Mouse (Mus musculus) CH12.LX (cell line): ENCODE measurements around the gene Acads. TPM values are rescaled to one million over a fixed set of nuclear protein-coding genes. Genes with fewer than 3 reads are reported as not detected.

Experiments
- DNase-seq: peaks from one replicate; pipeline ENCODE4 v3.0.0-alpha.2; 2013; ENCODE audit errors: extremely low read depth
- H3K27ac ChIP-seq: 2 replicates; pipeline ENCODE4 v1.5.1; 2012; ENCODE audit warnings: low read depth, mild to moderate bottlenecking, control low read depth, moderate library complexity; ENCODE audit not compliant: insufficient read depth
- H3K27me3 ChIP-seq: replicated peaks from 2 replicates; pipeline ENCODE3; 2012; ENCODE audit warnings: inconsistent platforms
- H3K36me3 ChIP-seq, 2 experiments: replicated peaks in 1 of 2; 2 replicates each; pipeline versions ENCODE3 to v1.6.1; 2012; ENCODE audit warnings: inconsistent platforms in 1 of 2, low read length in 1 of 2, mild to moderate bottlenecking in 1 of 2, mixed read lengths in 1 of 2, moderate library complexity in 1 of 2; ENCODE audit not compliant: control insufficient read depth in 1 of 2, insufficient read depth in 1 of 2
- H3K4me1 ChIP-seq, 2 experiments: 2 replicates each; pipeline ENCODE4 v1.6.1; 2012; ENCODE audit warnings: inconsistent platforms in 1 of 2, moderate library complexity in 1 of 2; ENCODE audit not compliant: insufficient read depth in 2 of 2, control insufficient read depth in 1 of 2
- H3K4me2 ChIP-seq: 2 replicates; pipeline ENCODE4 v1.6.1; 2012; ENCODE audit warnings: low read depth, mild to moderate bottlenecking, control low read depth; ENCODE audit not compliant: poor library complexity, insufficient read depth, severe bottlenecking
- H3K4me3 ChIP-seq, 3 experiments: fragments of 150-350 bp in 1 of 3; sonication (generic) in 1 of 3; replicated peaks in 1 of 3; 2 replicates each; pipeline versions ENCODE3 to v1.5.1; 2011 to 2012; ENCODE audit warnings: low read depth in 2 of 3, low read length in 2 of 3, mild to moderate bottlenecking in 2 of 3, moderate library complexity in 2 of 3, control low read depth in 1 of 3, improper control_type of control experiment in 1 of 3, inconsistent platforms in 1 of 3, mixed read lengths in 1 of 3; ENCODE audit not compliant: poor library complexity in 1 of 3
- H3K79me2 ChIP-seq: replicated peaks from 2 replicates; pipeline ENCODE4 v1.6.1; 2012; ENCODE audit warnings: mild to moderate bottlenecking, moderate library complexity; ENCODE audit not compliant: control insufficient read depth, poor library complexity, insufficient read depth, severe bottlenecking; ENCODE audit errors: extremely low read depth
- H3K9ac ChIP-seq: 2 replicates; pipeline ENCODE4 v1.6.1; 2012; ENCODE audit warnings: low read depth, mild to moderate bottlenecking, control low read depth, moderate library complexity; ENCODE audit not compliant: insufficient read depth
- H3K9me3 ChIP-seq: replicated peaks from 2 replicates; pipeline ENCODE3; 2012; ENCODE audit warnings: low read length, inconsistent platforms, mixed read lengths
- CHD2 ChIP-seq: IDR thresholded peaks from 2 replicates; pipeline ENCODE4 v1.6.1; 2011; ENCODE audit warnings: low read length, improper control_type of control experiment
- CTCF ChIP-seq, 2 experiments: IDR thresholded peaks in 1 of 2; conservative IDR thresholded peaks in 1 of 2; 2 replicates each; pipeline ENCODE4 v1.5.1; 2011 to 2012; ENCODE audit warnings: low read depth in 2 of 2, low read length in 2 of 2, improper control_type of control experiment in 1 of 2, inconsistent platforms in 1 of 2, mild to moderate bottlenecking in 1 of 2, moderate library complexity in 1 of 2
- E2F4 ChIP-seq: IDR thresholded peaks from 2 replicates; pipeline ENCODE4 v1.6.1; 2011; ENCODE audit warnings: low read depth, low read length, improper control_type of control experiment; ENCODE audit not compliant: insufficient replicate concordance
- EP300 ChIP-seq: IDR thresholded peaks from 2 replicates; pipeline ENCODE4 v1.6.1; 2011; ENCODE audit warnings: low read length, improper control_type of control experiment
- ETS1 ChIP-seq: conservative IDR thresholded peaks from 2 replicates; pipeline ENCODE4 v1.6.1; 2012; ENCODE audit warnings: low read depth, mild to moderate bottlenecking, inconsistent platforms, low read length, improper control_type of control experiment, moderate library complexity
- IRF4 ChIP-seq: IDR thresholded peaks from 2 replicates; pipeline ENCODE4 v1.6.1; 2014; ENCODE audit warnings: low read depth, mild to moderate bottlenecking, inconsistent platforms, low read length, improper control_type of control experiment
- JUN ChIP-seq: IDR thresholded peaks from 2 replicates; pipeline ENCODE4 v1.6.1; 2011; ENCODE audit warnings: low read depth, mild to moderate bottlenecking, low read length, improper control_type of control experiment, moderate library complexity; ENCODE audit not compliant: insufficient read depth
- MAFK ChIP-seq: IDR thresholded peaks from 2 replicates; pipeline ENCODE4 v1.6.1; 2011; ENCODE audit warnings: low read length, improper control_type of control experiment; ENCODE audit not compliant: insufficient replicate concordance
- MAX ChIP-seq: IDR thresholded peaks from 2 replicates; pipeline ENCODE4 v1.6.1; 2011; ENCODE audit warnings: low read length, improper control_type of control experiment
- MEF2A ChIP-seq: IDR thresholded peaks from 2 replicates; pipeline ENCODE4 v1.6.1; 2014; ENCODE audit warnings: low read depth, mild to moderate bottlenecking, inconsistent platforms, low read length, improper control_type of control experiment, borderline replicate concordance
- PAX5 ChIP-seq: IDR thresholded peaks from 2 replicates; pipeline ENCODE4 v1.6.1; 2012; ENCODE audit warnings: low read length, inconsistent platforms, mixed read lengths
- RAD21 ChIP-seq: IDR thresholded peaks from 2 replicates; pipeline ENCODE4 v1.6.1; 2011; ENCODE audit warnings: low read depth, mild to moderate bottlenecking, low read length, improper control_type of control experiment, moderate library complexity
- SMC3 ChIP-seq: IDR thresholded peaks from 2 replicates; pipeline ENCODE4 v1.6.1; 2011; ENCODE audit warnings: low read depth, low read length, improper control_type of control experiment
- TBP ChIP-seq: conservative IDR thresholded peaks from 2 replicates; pipeline ENCODE4 v1.6.1; 2011; ENCODE audit warnings: low read depth, low read length, improper control_type of control experiment
- TCF12 ChIP-seq: IDR thresholded peaks from 2 replicates; pipeline ENCODE4 v1.6.1; 2014; ENCODE audit warnings: low read depth, mild to moderate bottlenecking, inconsistent platforms, low read length, improper control_type of control experiment
- UBTF ChIP-seq: IDR thresholded peaks from 2 replicates; pipeline ENCODE4 v1.6.1; 2012; ENCODE audit warnings: low read depth, mild to moderate bottlenecking, inconsistent platforms, low read length, improper control_type of control experiment, moderate library complexity
- USF1 ChIP-seq: IDR thresholded peaks from 2 replicates; pipeline ENCODE4 v1.6.1; 2014; ENCODE audit warnings: low read depth, mild to moderate bottlenecking, inconsistent platforms, low read length, improper control_type of control experiment
- USF2 ChIP-seq: conservative IDR thresholded peaks from 2 replicates; pipeline ENCODE4 v1.6.1; 2011; ENCODE audit warnings: low read depth, low read length, improper control_type of control experiment
- ZC3H11A ChIP-seq: IDR thresholded peaks from 2 replicates; pipeline ENCODE4 v1.6.1; 2012; ENCODE audit warnings: low read depth, mild to moderate bottlenecking, inconsistent platforms, low read length, improper control_type of control experiment
- ZMIZ1 ChIP-seq: IDR thresholded peaks from 2 replicates; pipeline ENCODE4 v1.6.1; 2012; ENCODE audit warnings: low read depth, mild to moderate bottlenecking, inconsistent platforms, low read length, improper control_type of control experiment
- ZNF384 ChIP-seq: IDR thresholded peaks from 2 replicates; pipeline ENCODE4 v1.6.1; 2012; ENCODE audit warnings: low read depth, low read length, improper control_type of control experiment, inconsistent platforms
- dilution Hi-C: fragments of 300-500 bp; cut with MboI; formaldehyde crosslinking; loops from 2 replicates; pipeline ENCODE4 v1.14.3; 2020; ENCODE audit warnings: low sequenced_read_pairs; ENCODE audit not compliant: extremely low pct_unique_long_range_greater_than_20kb, extremely low pct_ligation_motif_present
- in situ Hi-C: fragments of 300-500 bp; cut with MboI; formaldehyde crosslinking; loops from 3 replicates; pipeline ENCODE4 v1.14.3; 2019; ENCODE audit warnings: low sequenced_read_pairs, low pct_ligation_motif_present, low pct_unique_long_range_greater_than_20kb, mixed read lengths
- polyA plus RNA-seq: library from polyadenylated mRNA; unstranded; fragments of >175 nt; gene quantifications from 2 replicates; pipeline ENCODE4 v1.2.1, GENCODE M21; 2012; ENCODE audit warnings: low read depth; ENCODE audit not compliant: insufficient read length
- total RNA-seq, 2 experiments: library from RNA; depleted of rRNA; stranded (reverse); fragments of 300-350 nt in 1 of 2; fragments of >200 nt in 1 of 2; gene quantifications; 2 replicates each; pipeline ENCODE4 v1.2.3; 2012 to 2014

Acads gene
- total and polyA plus RNA-seq, 3 experiments = 43.0 to 57.8 (median 43.1) TPM

DNA sequence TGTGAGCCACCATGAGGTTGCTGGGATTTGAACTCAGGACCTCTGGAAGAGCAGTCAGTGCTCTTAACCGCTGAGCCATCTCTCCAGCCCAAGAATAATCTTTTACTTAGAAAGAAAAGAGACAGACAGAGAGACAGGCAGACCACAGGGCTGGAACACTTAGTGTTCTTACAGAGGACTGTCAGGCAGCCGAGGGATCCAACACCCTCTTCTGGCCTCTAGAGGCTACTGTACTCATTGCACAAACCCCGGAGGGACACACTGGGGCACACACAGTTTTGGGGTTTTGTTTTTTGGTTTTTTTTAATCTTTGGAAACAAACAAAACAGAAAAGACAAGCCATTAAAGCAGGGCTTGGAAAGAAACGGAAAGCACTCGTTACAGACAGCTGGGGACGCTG is 10.2 kb upstream of the Acads start:
- no peaks in the 10 kb centered on the region for H3K27me3 ChIP-seq
- TF ChIP-seq CTCF (conservative IDR thresholded peaks at IDR 0.05 in 1 of 2, IDR thresholded peaks at IDR 0.05 in 1 of 2; ENCODE audit: low read depth in 2 of 2, low read length in 2 of 2) = peak in 1 of 2 experiments; percentile 28; a peak in 2 of 4 replicates
- TF ChIP-seq TBP = no peak
- TF ChIP-seq ZNF384 = no peak
- no peak for TF ChIP-seq PAX5
- TF ChIP-seq ZMIZ1 = no peak
- peaks cover 47 to 66% of the 10 kb centered on the region in 2 experiments for H3K36me3 ChIP-seq
- no peak for DNase-seq
- peaks cover 19% of the 10 kb centered on the region; the same call in 1 of the 2 replicates for H3K79me2 ChIP-seq
- in situ Hi-C loops (loop anchor here (5.0 kb wide), 2 partner anchors 38 to 108 kb away; partner anchors contain the start of gene Pop5), dilution Hi-C loops (no loop called here)
- no peak overlapping the region for H3K9ac ChIP-seq
- no peak overlapping the region for H3K27ac ChIP-seq
- H3K4me2 ChIP-seq = no peak overlapping the region
- no peaks in the 10 kb centered on the region for H3K9me3 ChIP-seq
- H3K4me3 ChIP-seq = no peak overlapping the region
- H3K4me1 ChIP-seq = peaks cover 10 to 62% of the 10 kb centered on the region in 2 experiments

DNA sequence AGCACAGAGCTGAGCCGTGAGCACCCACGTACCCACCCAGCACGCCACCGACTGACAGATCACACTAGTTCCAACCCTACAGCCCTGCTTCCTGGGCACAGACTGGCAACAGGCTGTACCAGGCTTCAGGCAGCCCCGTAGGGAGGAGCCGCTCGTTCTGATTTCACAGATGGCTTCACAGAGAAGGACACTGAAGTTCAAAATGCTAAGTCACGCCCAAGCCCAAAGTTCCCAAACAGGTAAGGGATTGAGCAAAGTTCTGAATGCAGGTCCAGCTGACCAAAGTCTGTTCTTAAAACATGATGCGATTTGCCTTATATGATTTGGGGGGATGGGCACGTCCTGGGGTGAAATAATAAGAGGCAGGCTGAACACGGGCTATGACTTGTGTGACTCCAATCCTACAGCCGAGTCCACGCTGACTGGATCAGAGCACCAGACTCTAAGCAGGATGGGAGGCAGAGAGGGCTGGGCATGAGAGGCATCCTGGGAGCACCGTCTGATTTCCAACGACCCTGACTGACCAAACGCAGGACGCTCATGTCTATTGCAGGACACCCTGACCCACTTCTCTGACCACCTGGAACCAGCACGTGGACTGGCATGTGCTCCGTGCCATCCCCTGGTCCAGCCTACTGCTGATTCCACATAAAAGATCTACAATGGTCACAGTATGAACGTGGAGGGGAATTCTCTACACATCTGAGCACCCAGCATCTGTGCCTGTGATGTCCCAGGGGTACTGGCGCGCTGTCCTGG is 8.5 kb upstream of the Acads start:
- Histone ChIP-seq H3K79me2 (peaks cover 5% of the 10 kb centered on the region; the same call in 1 of the 2 replicates), H3K4me1 (peaks cover 7 to 49% of the 10 kb centered on the region in 2 experiments), H3K9ac (no peak overlapping the region), H3K27ac (no peak overlapping the region), H3K27me3 (no peaks in the 10 kb centered on the region), H3K9me3 (no peaks in the 10 kb centered on the region), H3K4me2 (no peak overlapping the region), H3K36me3 (peaks cover 54 to 78% of the 10 kb centered on the region in 2 experiments), H3K4me3 (no peak overlapping the region)
- in situ Hi-C loops = loop anchor here (5.0 kb wide), 2 partner anchors 40 to 110 kb away; partner anchors contain the start of gene Pop5
- TF ChIP-seq ZNF384 (no peak), SMC3 (no peak), IRF4 (no peak), TCF12 (no peak), UBTF (no peak), JUN (no peak)
- dilution Hi-C loops = no loop called here
- DNase-seq = no peak

DNA sequence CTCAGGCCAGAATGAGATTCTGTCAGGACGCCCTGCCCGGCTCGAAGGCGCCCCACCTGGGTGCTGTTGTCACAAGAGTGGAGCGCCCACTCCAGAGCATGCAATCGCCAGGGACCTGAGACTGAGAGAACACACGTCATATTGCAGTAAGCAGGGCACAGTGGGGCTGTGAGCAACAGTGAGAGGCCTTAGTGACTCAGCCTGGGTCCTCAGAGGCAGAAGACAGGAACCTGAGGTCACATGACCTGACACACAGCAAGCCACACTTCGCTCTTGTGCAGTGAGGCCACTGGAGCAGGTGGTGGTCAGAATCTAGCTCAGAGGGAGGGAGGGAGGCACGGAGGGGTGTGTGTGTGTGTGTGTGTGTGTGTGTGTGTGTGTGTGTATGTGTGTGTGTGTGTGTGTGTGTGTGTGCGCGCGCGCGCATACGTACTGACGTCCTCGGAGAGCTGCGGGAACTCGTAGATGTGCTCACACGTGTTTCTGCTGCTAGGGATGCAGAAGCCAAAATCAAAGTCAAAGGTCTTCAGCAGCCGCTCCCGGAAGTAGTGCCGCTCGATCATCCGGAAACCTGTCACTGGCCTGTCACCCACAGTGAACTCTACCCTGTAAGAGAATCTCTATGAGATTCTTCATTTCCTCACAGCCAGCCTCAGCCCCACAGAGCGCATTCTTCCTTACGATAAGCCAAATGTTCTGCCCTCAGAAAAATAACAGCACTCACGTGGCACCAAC is 7.6 kb upstream of the Acads start:
- H3K4me2 ChIP-seq = no peak overlapping the region
- no peak overlapping the region for H3K4me3 ChIP-seq
- no peak overlapping the region for H3K9ac ChIP-seq
- in situ Hi-C loops (loop anchor here (5.0 kb wide), 2 partner anchors 41 to 111 kb away; partner anchors contain the start of gene Pop5), dilution Hi-C loops (no loop called here)
- H3K27ac ChIP-seq = 0 out of 2 replicates have a peak overlapping the region, but pooled peaks have one; percentile 14
- DNase-seq = peak; percentile 60
- no peaks in the 10 kb centered on the region for H3K9me3 ChIP-seq
- H3K36me3 ChIP-seq = peaks cover 54 to 82% of the 10 kb centered on the region in 2 experiments
- no peaks in the 10 kb centered on the region for H3K27me3 ChIP-seq
- H3K79me2 ChIP-seq = peaks cover 1% of the 10 kb centered on the region; the same call in 1 of the 2 replicates
- peaks cover 7 to 43% of the 10 kb centered on the region in 2 experiments for H3K4me1 ChIP-seq
- TF ChIP-seq CHD2 = no peak
- no peak for TF ChIP-seq RAD21
- no peak for TF ChIP-seq EP300
- peak; percentile 47 for TF ChIP-seq USF2
- no peak for TF ChIP-seq ZC3H11A
- TF ChIP-seq SMC3 = no peak
- TF ChIP-seq TCF12 = no peak
- no peak for TF ChIP-seq E2F4
- 0 out of 2 replicates have a peak, but pooled peaks have one; percentile 7 for TF ChIP-seq ETS1
- TF ChIP-seq JUN = no peak
- no peak for TF ChIP-seq MEF2A
- TF ChIP-seq USF1 = peak; percentile 63
- no peak for TF ChIP-seq MAFK
- TF ChIP-seq MAX = peak; percentile 39; the same call in 1 of the 2 replicates
- TF ChIP-seq CTCF (conservative IDR thresholded peaks at IDR 0.05 in 1 of 2, IDR thresholded peaks at IDR 0.05 in 1 of 2; ENCODE audit: low read depth in 2 of 2, low read length in 2 of 2) = no peak
